Mouse (Mus musculus): ENCODE measurements at regions not wholly inside any gene's neighbourhood (a gene's known extent, or its start where the extent isn't known, plus 50 kb on each side); places are given as distances from the start of the nearest gene placed in this dataset.
A peak's percentile ranks its signal among the peaks of the same experiment; 100 is the strongest.

GRCm38 (mm10) chr8:89747726-89748125, 600.4 kb downstream of the Tox3 start:
- Histone ChIP-seq H3K9me3 (replicated peaks; ENCODE audit: control insufficient read depth, low read length) (no peaks in the 10 kb centered on the region), H3K4me2 (ENCODE audit: low read depth, low read length) (no peak overlapping the region), H3K4me1 (ENCODE audit: control insufficient read depth, insufficient read depth, low read length) (no peaks in the 10 kb centered on the region), H3K36me3 (replicated peaks; ENCODE audit: control insufficient read depth, insufficient read depth, low read depth, low read length) (no peaks in the 10 kb centered on the region), H3K27me3 (ENCODE audit: control insufficient read depth, insufficient read depth, low read length) (no peaks in the 10 kb centered on the region), H3K9ac (replicated peaks; ENCODE audit: low read length) (no peak overlapping the region), H3K4me3 (ENCODE audit: low read depth, low read length) (no peak overlapping the region), H3K27ac (replicated peaks; ENCODE audit: low read depth, low read length) (no peak overlapping the region)
- ATAC-seq (replicated peaks; ENCODE audit: insufficient number of reproducible peaks, low FRiP score, low TSS enrichment, low read depth) (no peak), DNase-seq (ENCODE audit: low spot score) (no peak)
- WGBS: 78% methylated on average over 4 of the region's 4 CpGs

GRCm38 (mm10) chr8:89744267-89745028, 603.7 kb downstream of the Tox3 start:
- H3K36me3 ChIP-seq (replicated peaks; ENCODE audit: control insufficient read depth, insufficient read depth, low read depth, low read length): no peaks in the 10 kb centered on the region
- no peak overlapping the region for H3K4me3 ChIP-seq (ENCODE audit: low read depth, low read length)
- ATAC-seq (replicated peaks; ENCODE audit: insufficient number of reproducible peaks, low FRiP score, low TSS enrichment, low read depth): no peak
- no peak overlapping the region for H3K4me2 ChIP-seq (ENCODE audit: low read depth, low read length)
- no peak for DNase-seq (ENCODE audit: low spot score)
- no peaks in the 10 kb centered on the region for H3K4me1 ChIP-seq (ENCODE audit: control insufficient read depth, insufficient read depth, low read length)
- no peaks in the 10 kb centered on the region for H3K9me3 ChIP-seq (replicated peaks; ENCODE audit: control insufficient read depth, low read length)
- 82% methylated on average over 11 of the region's 11 CpGs for WGBS
- H3K27me3 ChIP-seq (ENCODE audit: control insufficient read depth, insufficient read depth, low read length): no peaks in the 10 kb centered on the region
- no peak overlapping the region for H3K27ac ChIP-seq (replicated peaks; ENCODE audit: low read depth, low read length)
- H3K9ac ChIP-seq (replicated peaks; ENCODE audit: low read length): no peak overlapping the region

- Histone ChIP-seq H3K4me1 (ENCODE audit: control insufficient read depth, insufficient read depth, low read length) (no peaks in the 10 kb centered on the region), H3K27ac (replicated peaks; ENCODE audit: low read depth, low read length) (no peak overlapping the region), H3K9ac (replicated peaks; ENCODE audit: low read length) (no peak overlapping the region), H3K4me2 (ENCODE audit: low read depth, low read length) (no peak overlapping the region), H3K9me3 (replicated peaks; ENCODE audit: control insufficient read depth, low read length) (no peaks in the 10 kb centered on the region), H3K4me3 (ENCODE audit: low read depth, low read length) (no peak overlapping the region), H3K27me3 (ENCODE audit: control insufficient read depth, insufficient read depth, low read length) (no peaks in the 10 kb centered on the region), H3K36me3 (replicated peaks; ENCODE audit: control insufficient read depth, insufficient read depth, low read depth, low read length) (no peaks in the 10 kb centered on the region)
- no peak for ATAC-seq (replicated peaks; ENCODE audit: insufficient number of reproducible peaks, low FRiP score, low TSS enrichment, low read depth)
- 97% methylated on average over 3 of the region's 3 CpGs for whole genome bisulfite sequencing
- DNase-seq (ENCODE audit: low spot score): no peak
Measured at GRCm38 (mm10) chr8:89738657-89739056, 609.5 kb downstream of the Tox3 start.

GRCm38 (mm10) chr8:89737636-89738035, 610.5 kb downstream of the Tox3 start:
- Histone ChIP-seq H3K4me2 (ENCODE audit: low read depth, low read length) (no peak overlapping the region), H3K4me3 (ENCODE audit: low read depth, low read length) (no peak overlapping the region), H3K27me3 (ENCODE audit: control insufficient read depth, insufficient read depth, low read length) (no peaks in the 10 kb centered on the region), H3K36me3 (replicated peaks; ENCODE audit: control insufficient read depth, insufficient read depth, low read depth, low read length) (no peaks in the 10 kb centered on the region), H3K27ac (replicated peaks; ENCODE audit: low read depth, low read length) (no peak overlapping the region), H3K4me1 (ENCODE audit: control insufficient read depth, insufficient read depth, low read length) (no peaks in the 10 kb centered on the region), H3K9me3 (replicated peaks; ENCODE audit: control insufficient read depth, low read length) (no peaks in the 10 kb centered on the region), H3K9ac (replicated peaks; ENCODE audit: low read length) (no peak overlapping the region)
- DNase-seq (ENCODE audit: low spot score): no peak
- ATAC-seq (replicated peaks; ENCODE audit: insufficient number of reproducible peaks, low FRiP score, low TSS enrichment, low read depth): no peak
- WGBS: 89% methylated on average over 1 of the region's 1 CpGs

- no peak overlapping the region for H3K27ac ChIP-seq (replicated peaks; ENCODE audit: low read depth, low read length)
- WGBS: 90% methylated on average over 6 of the region's 6 CpGs
Measured at GRCm38 (mm10) chr8:89727252-89727651, 620.9 kb downstream of the Tox3 start.

GRCm38 (mm10) chr8:89721684-89722305, 626.3 kb downstream of the Tox3 start:
- WGBS: 78% methylated on average over 5 of the region's 5 CpGs
- H3K27me3 ChIP-seq (ENCODE audit: control insufficient read depth, insufficient read depth, low read length): no peaks in the 10 kb centered on the region
- no peak overlapping the region for H3K4me2 ChIP-seq (ENCODE audit: low read depth, low read length)
- H3K4me3 ChIP-seq (ENCODE audit: low read depth, low read length): no peak overlapping the region
- no peaks in the 10 kb centered on the region for H3K36me3 ChIP-seq (replicated peaks; ENCODE audit: control insufficient read depth, insufficient read depth, low read depth, low read length)
- H3K27ac ChIP-seq (replicated peaks; ENCODE audit: low read depth, low read length): no peak overlapping the region
- ATAC-seq (replicated peaks; ENCODE audit: insufficient number of reproducible peaks, low FRiP score, low TSS enrichment, low read depth) (no peak), DNase-seq (ENCODE audit: low spot score) (no peak)
- H3K4me1 ChIP-seq (ENCODE audit: control insufficient read depth, insufficient read depth, low read length): no peaks in the 10 kb centered on the region
- no peak overlapping the region for H3K9ac ChIP-seq (replicated peaks; ENCODE audit: low read length)
- H3K9me3 ChIP-seq (replicated peaks; ENCODE audit: control insufficient read depth, low read length): no peaks in the 10 kb centered on the region

More at GRCm38 (mm10) chr8:89727252-89727651, 620.9 kb downstream of the Tox3 start:
- Histone ChIP-seq H3K4me2 (ENCODE audit: low read depth, low read length) (no peak overlapping the region), H3K9ac (replicated peaks; ENCODE audit: low read length) (no peak overlapping the region), H3K4me3 (ENCODE audit: low read depth, low read length) (no peak overlapping the region), H3K27me3 (ENCODE audit: control insufficient read depth, insufficient read depth, low read length) (no peaks in the 10 kb centered on the region), H3K4me1 (ENCODE audit: control insufficient read depth, insufficient read depth, low read length) (no peaks in the 10 kb centered on the region), H3K36me3 (replicated peaks; ENCODE audit: control insufficient read depth, insufficient read depth, low read depth, low read length) (no peaks in the 10 kb centered on the region), H3K9me3 (replicated peaks; ENCODE audit: control insufficient read depth, low read length) (no peaks in the 10 kb centered on the region)
- DNase-seq (ENCODE audit: low spot score) (no peak), ATAC-seq (replicated peaks; ENCODE audit: insufficient number of reproducible peaks, low FRiP score, low TSS enrichment, low read depth) (no peak)

GRCm38 (mm10) chr8:89713880-89714279, 634.3 kb downstream of the Tox3 start:
- no peaks in the 10 kb centered on the region for H3K4me1 ChIP-seq (ENCODE audit: control insufficient read depth, insufficient read depth, low read length)
- WGBS: 82% methylated on average over 6 of the region's 6 CpGs
- DNase-seq (ENCODE audit: low spot score): no peak
- H3K27me3 ChIP-seq (ENCODE audit: control insufficient read depth, insufficient read depth, low read length): no peaks in the 10 kb centered on the region
- H3K9me3 ChIP-seq (replicated peaks; ENCODE audit: control insufficient read depth, low read length): no peaks in the 10 kb centered on the region
- ATAC-seq (replicated peaks; ENCODE audit: insufficient number of reproducible peaks, low FRiP score, low TSS enrichment, low read depth): no peak
- H3K9ac ChIP-seq (replicated peaks; ENCODE audit: low read length): no peak overlapping the region
- no peak overlapping the region for H3K4me2 ChIP-seq (ENCODE audit: low read depth, low read length)
- H3K36me3 ChIP-seq (replicated peaks; ENCODE audit: control insufficient read depth, insufficient read depth, low read depth, low read length): no peaks in the 10 kb centered on the region
- H3K4me3 ChIP-seq (ENCODE audit: low read depth, low read length): no peak overlapping the region
- H3K27ac ChIP-seq (replicated peaks; ENCODE audit: low read depth, low read length): no peak overlapping the region

GRCm38 (mm10) chr8:89707341-89707928, 640.7 kb downstream of the Tox3 start:
- WGBS: 46% methylated on average over 5 of the region's 5 CpGs
- Histone ChIP-seq H3K27me3 (ENCODE audit: control insufficient read depth, insufficient read depth, low read length) (no peaks in the 10 kb centered on the region), H3K4me1 (ENCODE audit: control insufficient read depth, insufficient read depth, low read length) (no peaks in the 10 kb centered on the region), H3K9me3 (replicated peaks; ENCODE audit: control insufficient read depth, low read length) (no peaks in the 10 kb centered on the region), H3K27ac (replicated peaks; ENCODE audit: low read depth, low read length) (no peak overlapping the region), H3K4me3 (ENCODE audit: low read depth, low read length) (no peak overlapping the region), H3K4me2 (ENCODE audit: low read depth, low read length) (no peak overlapping the region), H3K36me3 (replicated peaks; ENCODE audit: control insufficient read depth, insufficient read depth, low read depth, low read length) (no peaks in the 10 kb centered on the region), H3K9ac (replicated peaks; ENCODE audit: low read length) (no peak overlapping the region)
- DNase-seq (ENCODE audit: low spot score): peak; percentile 26
- no peak for ATAC-seq (replicated peaks; ENCODE audit: insufficient number of reproducible peaks, low FRiP score, low TSS enrichment, low read depth)
